Mouse (Mus musculus) kidney, adult 10 weeks (tissue): ENCODE data around the gene Tex264. TPM values are rescaled to one million over a fixed set of nuclear protein-coding genes. Genes with fewer than 3 reads are reported as not detected.

Experiments used
- polyA plus RNA-seq: library from polyadenylated mRNA; stranded (reverse); fragments of 350-450 nt; fragmentation: Illumina TruSeq; extraction: RNeasy Lipid Tissue Mini Kit (QIAGEN cat#74804); gene quantifications from one replicate; pipeline ENCODE4 v1.2.3, GENCODE M21; 2014; ENCODE audit warnings: low read depth, low replicate concordance

Gene Tex264
- polyA plus RNA-seq = 5.0 TPM

DNA sequence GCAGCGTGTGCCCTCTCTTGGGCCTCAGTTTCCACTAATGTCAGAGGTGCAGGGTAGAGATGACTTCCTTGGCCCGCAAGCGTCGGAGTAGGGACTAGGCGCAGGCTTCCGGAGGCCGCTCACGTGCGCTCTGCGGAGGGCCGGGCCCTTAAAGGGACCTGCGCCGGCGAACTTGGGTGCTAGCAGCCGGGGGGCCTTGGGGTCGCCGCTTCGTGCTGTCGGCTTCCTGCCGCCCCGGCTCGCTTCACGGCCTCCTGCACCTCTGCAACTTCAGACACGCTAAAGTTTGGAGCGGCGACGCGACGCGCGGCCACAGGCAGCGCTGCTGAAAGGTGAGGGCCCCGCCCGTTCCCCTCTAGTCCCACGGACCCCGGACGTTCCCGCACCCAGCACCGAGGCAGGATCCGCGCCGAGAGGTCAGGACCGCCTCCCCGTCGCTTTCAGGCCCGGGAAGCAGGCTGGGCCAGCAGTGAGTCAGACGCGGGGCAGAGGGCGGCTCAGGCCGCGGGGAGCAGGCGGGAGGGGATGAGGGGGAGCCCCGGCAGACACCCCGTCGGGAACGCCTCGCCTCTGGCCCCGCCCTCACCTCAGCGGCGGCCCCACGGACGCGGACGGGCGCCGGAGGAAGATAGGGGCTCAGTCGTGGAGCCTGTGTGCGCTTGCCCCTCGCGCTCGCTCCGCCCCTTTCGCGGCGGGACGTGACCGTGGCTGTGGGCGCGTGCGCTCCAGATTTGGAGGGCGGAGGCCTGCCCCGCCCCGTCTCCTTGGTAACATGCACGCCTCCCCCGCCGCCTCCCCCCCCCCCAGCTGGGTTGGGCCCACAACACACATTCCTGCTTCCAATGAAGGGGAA, at the start of gene Tex264:
Tex264 (minus strand) TSS at position 679 of the 853 bp plus-strand sequence.

DNA sequence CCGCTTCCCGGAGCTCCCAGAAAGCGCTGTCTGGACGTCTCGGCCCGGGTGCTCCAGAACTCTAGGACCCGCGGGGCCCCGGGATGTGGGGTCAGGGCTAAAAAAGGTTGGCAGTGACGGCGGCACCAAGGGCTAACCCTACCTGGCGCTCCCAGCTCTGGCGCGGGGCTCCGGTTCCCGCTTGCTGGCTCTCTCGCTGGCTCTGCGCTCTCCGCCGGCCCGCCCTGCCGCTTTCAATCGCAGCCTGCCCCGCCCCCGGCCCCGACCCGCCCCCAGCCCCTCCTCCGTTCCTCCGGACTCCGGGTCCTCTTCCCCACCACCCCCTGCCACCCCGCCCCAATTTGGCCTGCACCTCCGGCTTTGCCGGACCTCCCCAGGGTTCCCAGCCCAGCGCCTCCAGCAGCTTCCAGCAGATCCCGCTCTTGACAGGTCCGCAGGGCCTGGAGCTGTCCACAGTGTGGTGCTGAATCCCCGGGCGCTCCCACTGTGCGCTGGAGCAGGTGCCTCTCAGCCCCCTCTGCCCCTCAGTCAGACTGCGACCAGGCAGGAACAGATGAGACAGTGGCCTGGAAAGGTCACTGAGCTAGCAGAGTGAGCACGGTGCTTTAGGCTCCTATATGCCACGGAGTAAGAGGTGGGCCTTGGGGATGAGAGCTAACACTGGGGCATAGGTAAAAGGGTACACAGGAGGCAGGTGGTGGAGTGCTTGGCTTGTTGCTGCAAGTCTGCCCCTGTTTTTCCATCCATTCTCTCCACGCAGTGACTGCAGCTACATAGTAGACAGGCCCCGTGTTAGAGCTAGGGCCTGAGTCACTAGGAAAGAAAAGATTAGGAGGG, 29.6 kb downstream of the Tex264 start, which contains the start of gene Grm2:
Grm2 (minus strand) TSS at position 199 of the 837 bp plus-strand sequence.

GRCm38 (mm10) chr9:106626282-106626681, 59.4 kb downstream of the Tex264 start, which contains the start of gene Iqcf6:
Iqcf6 (plus strand) TSS chr9:106626582.

Other genes starting within 250 kb of the Tex264 start
- 8.3 TPM for gene Acy1, start 247.6 kb downstream of the Tex264 start, polyA plus RNA-seq
- 112 TPM for gene Abhd14b, start 238.5 kb downstream of the Tex264 start, polyA plus RNA-seq
- gene Abhd14a, start 238.2 kb downstream of the Tex264 start, polyA plus RNA-seq = 0.73 TPM
- gene Pcbp4, start 232.6 kb downstream of the Tex264 start, polyA plus RNA-seq = 2.1 TPM
- not detected for gene Gpr62, start 220.0 kb downstream of the Tex264 start, polyA plus RNA-seq
- gene Rrp9, start 210.0 kb downstream of the Tex264 start, polyA plus RNA-seq = 1.5 TPM
- gene Parp3, start 209.0 kb downstream of the Tex264 start, polyA plus RNA-seq = 7.8 TPM
- not detected for gene Iqcf1, start 186.0 kb downstream of the Tex264 start, polyA plus RNA-seq
- gene Iqcf5, start 171.4 kb downstream of the Tex264 start, polyA plus RNA-seq = not detected
- not detected for gene Iqcf3, start 124.3 kb downstream of the Tex264 start, polyA plus RNA-seq
- gene Iqcf4, start 114.9 kb downstream of the Tex264 start, polyA plus RNA-seq = not detected
- not detected for gene Iqcf6, start 59.3 kb downstream of the Tex264 start, polyA plus RNA-seq
- not detected for gene Grm2, start 29.8 kb downstream of the Tex264 start, polyA plus RNA-seq
- 7.5 TPM for gene Rad54l2, start 103.3 kb upstream of the Tex264 start, polyA plus RNA-seq
- gene Dcaf1, start 135.9 kb upstream of the Tex264 start, polyA plus RNA-seq = 28.0 TPM
- 6.1 TPM for gene Rbm15b, start 201.5 kb upstream of the Tex264 start, polyA plus RNA-seq
- gene Manf, start 206.1 kb upstream of the Tex264 start, polyA plus RNA-seq = 88.9 TPM